Comparison of ENCODE assay signal across 8 mouse cellular contexts in the genomic region with DNA sequence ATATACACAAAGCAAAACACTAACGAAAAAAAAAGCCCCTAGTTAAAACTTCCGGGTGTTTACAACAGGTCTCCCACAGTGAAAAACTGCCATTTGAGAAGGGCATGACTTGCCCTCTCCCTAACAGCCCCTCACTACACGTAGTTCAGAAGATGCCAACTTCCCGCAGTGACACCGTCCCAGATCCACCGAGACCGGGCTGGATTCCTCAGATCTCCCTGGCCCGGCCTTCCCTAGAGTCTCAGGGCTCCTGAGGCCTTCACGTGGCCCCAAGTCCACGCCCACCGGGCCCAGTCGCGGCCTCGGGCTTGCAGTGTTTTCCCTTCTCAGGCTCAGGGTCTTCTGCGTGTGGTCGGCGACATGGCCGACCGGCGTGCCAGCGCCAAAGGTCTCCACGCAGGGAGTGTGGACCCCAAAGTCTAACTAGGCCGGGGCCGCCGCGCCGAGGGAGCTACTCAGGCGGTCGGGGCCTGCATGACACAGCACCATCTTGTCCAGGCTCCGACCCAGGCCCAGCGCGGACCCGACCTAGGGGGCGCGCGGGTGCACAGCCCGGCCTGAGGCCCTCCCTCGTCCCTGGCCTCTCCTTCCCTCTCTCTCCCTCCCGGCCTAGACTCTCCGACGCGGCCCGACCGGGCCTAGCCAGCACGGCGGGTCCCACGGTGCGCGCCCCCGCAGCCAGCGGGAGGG. TPM values are rescaled to one million over a fixed set of nuclear protein-coding genes. Genes with fewer than 3 reads are reported as not detected.
DNase-seq lines count a peak whose midpoint lies in the region; ATAC-seq lines count a peak whose summit lies in the region.

No protein-coding gene starts in this region.

- H3K36me3 ChIP-seq in hindbrain, embryonic 14.5 days (replicated peaks; ENCODE audit: control insufficient read depth, insufficient read depth), result peaks cover 16% of the 10 kb centered on the region

- no peaks in the 10 kb centered on the region for H3K27me3 ChIP-seq in hindbrain, embryonic 14.5 days (ENCODE audit: control insufficient read depth, insufficient read depth, low read length)

- peak overlapping the region; percentile 79 for H3K4me2 ChIP-seq in hindbrain, embryonic 14.5 days (replicated peaks)

- H3K9ac ChIP-seq in hindbrain, embryonic 14.5 days, result peak overlapping the region; percentile 91

- DNase-seq in R1 (ENCODE audit: low read depth, low spot score), result peak; percentile 90
- peak; percentile 75 to 79 for DNase-seq in cerebellum, postnatal 14 days
- peak; percentile 39 to 44 for DNase-seq in frontal cortex, postnatal 25 days (ENCODE audit: low spot score in 2 of 2)
- DNase-seq in hindbrain, embryonic 14.5 days (ENCODE audit: low spot score), result peak; percentile 52
- peak; percentile 57 for DNase-seq in left cerebral cortex, adult 11 months (ENCODE audit: low spot score)
- peak; percentile 79 to 87 for DNase-seq in lung, postnatal 4 days
- DNase-seq in retina, postnatal 1 day, result peak; percentile 89
- DNase-seq in thymus, postnatal 4 days, result peak; percentile 81

- peak overlapping the region; percentile 96 for H3K27ac ChIP-seq in hindbrain, embryonic 14.5 days

- WGBS in hindbrain, embryonic 14.5 days, result under 1% methylated on average over 46 of the region's 51 CpGs

- H3K4me1 ChIP-seq in hindbrain, embryonic 14.5 days (replicated peaks; ENCODE audit: control insufficient read depth, insufficient read depth, low read length), result peaks cover 23% of the 10 kb centered on the region

- H3K4me3 ChIP-seq in hindbrain, embryonic 14.5 days (replicated peaks; ENCODE audit: low read length), result peak overlapping the region; percentile 87

- H3K9me3 ChIP-seq in hindbrain, embryonic 14.5 days (ENCODE audit: control insufficient read depth, low read length), result no peaks in the 10 kb centered on the region

- peak; percentile 73 for ATAC-seq in hindbrain, embryonic 14.5 days (ENCODE audit: low FRiP score)

RNA-seq across cellular contexts. Expression of a gene that starts 0.7 kb away (rescaled TPM):
- polyA plus RNA-seq in hindbrain, embryonic 14.5 days (2014; fragmentation: Nextera tagmentation; extraction: Ambion mirVana), result 470 and 518 TPM in 2 replicates

RNA-seq across cellular contexts. Expression of a gene that starts 10.7 kb away (rescaled TPM):
- polyA plus RNA-seq in hindbrain, embryonic 14.5 days (2014; fragmentation: Nextera tagmentation; extraction: Ambion mirVana), result 15.6 and 20.1 TPM in 2 replicates

RNA-seq across cellular contexts. Expression of a gene that starts 26.0 kb away (rescaled TPM):
- polyA plus RNA-seq in hindbrain, embryonic 14.5 days (2014; fragmentation: Nextera tagmentation; extraction: Ambion mirVana), result 24.2 and 27.1 TPM in 2 replicates

RNA-seq across cellular contexts. Expression of a gene that starts 30.2 kb away (rescaled TPM):
- 0.63 and 0.71 TPM in 2 replicates for polyA plus RNA-seq in hindbrain, embryonic 14.5 days (2014; fragmentation: Nextera tagmentation; extraction: Ambion mirVana)

RNA-seq across cellular contexts. Expression of a gene that starts 31.9 kb away (rescaled TPM):
- polyA plus RNA-seq in hindbrain, embryonic 14.5 days (2014; fragmentation: Nextera tagmentation; extraction: Ambion mirVana), result 215 and 231 TPM in 2 replicates

Comparison
In these comparisons a context has a peak if more than half of its experiments do, and no peak if none do; other contexts are left out.
1. Peak in every context shown above with its lines: DNase-seq, ATAC-seq, H3K4me3 ChIP-seq and H3K27ac ChIP-seq.